Mouse (Mus musculus) liver, embryonic 11.5 days (tissue): ENCODE results near the gene Yod1. TPM values are rescaled to one million over a fixed set of nuclear protein-coding genes. Genes with fewer than 3 reads are reported as not detected.

Source experiments
- ATAC-seq: fragments of 200-750 bp; cut with Nextera tagmentation; replicated peaks from 2 replicates; pipeline ENCODE4 v1.8.0; 2017; ENCODE audit warnings: moderate number of reproducible peaks, mild to moderate bottlenecking, moderate TSS enrichment, moderate library complexity; ENCODE audit not compliant: low FRiP score
- DNase-seq: peaks from one replicate; pipeline ENCODE4 v3.0.0-alpha.2; 2017; ENCODE audit warnings: low spot score
- H3K27ac ChIP-seq: fragments of 300-500 bp; sonication (generic); 2 replicates; pipeline ENCODE4 v1.5.1; 2014; ENCODE audit warnings: mild to moderate bottlenecking, low read depth, low read length, control low read depth
- H3K27me3 ChIP-seq: fragments of 300-500 bp; sonication (generic); replicated peaks from 2 replicates; pipeline ENCODE4 v1.6.1; 2014; ENCODE audit warnings: low read length, mixed read lengths; ENCODE audit not compliant: control insufficient read depth, insufficient read depth
- H3K36me3 ChIP-seq: fragments of 300-500 bp; sonication (generic); 2 replicates; pipeline ENCODE4 v1.6.1; 2014; ENCODE audit warnings: mild to moderate bottlenecking, low read length, moderate library complexity, mixed read lengths; ENCODE audit not compliant: control insufficient read depth, insufficient read depth
- H3K4me1 ChIP-seq: fragments of 300-500 bp; sonication (generic); replicated peaks from 2 replicates; pipeline ENCODE4 v1.6.1; 2014; ENCODE audit warnings: low read length, mixed read lengths; ENCODE audit not compliant: control insufficient read depth, insufficient read depth
- H3K4me2 ChIP-seq: fragments of 300-500 bp; sonication (generic); 2 replicates; pipeline ENCODE4 v1.6.1; 2014; ENCODE audit warnings: mild to moderate bottlenecking, control low read depth, moderate library complexity
- H3K4me3 ChIP-seq: fragments of 300-500 bp; sonication (generic); 2 replicates; pipeline ENCODE4 v1.5.1; 2014; ENCODE audit warnings: low read depth, low read length, control low read depth
- H3K9ac ChIP-seq: fragments of 300-500 bp; sonication (generic); 2 replicates; pipeline ENCODE4 v1.6.1; 2014; ENCODE audit warnings: low read depth, low read length, control low read depth
- H3K9me3 ChIP-seq: fragments of 300-500 bp; sonication (generic); 2 replicates; pipeline ENCODE4 v1.6.1; 2016; ENCODE audit warnings: low read length, inconsistent platforms, mixed read lengths; ENCODE audit not compliant: control insufficient read depth
- WGBS: fragments of 180-500 bp; shearing (Covaris S2); extraction: QIAGEN DNeasy Blood & Tissue Kit; methylation state at CpG from one replicate; pipeline ENCODE4 v1.1.7; 2014; 5-methylcytosine and 5-hydroxymethylcytosine counted together
- polyA plus RNA-seq: library from polyadenylated mRNA; unstranded; fragments of >200 nt; fragmentation: Nextera tagmentation; extraction: Ambion mirVana; gene quantifications from 2 replicates; pipeline ENCODE4 v1.2.1, GENCODE M21; 2014

Gene Yod1
- polyA plus RNA-seq, 1 experiment from 2014 or later, result 26.6 TPM

- no peaks in the 10 kb centered on the region for H3K27me3 ChIP-seq
- WGBS, result 40% methylated on average over 1 of the region's 1 CpGs
- no peak for ATAC-seq
- no peak overlapping the region for H3K27ac ChIP-seq
- peaks cover 15% of the 10 kb centered on the region for H3K4me1 ChIP-seq
- H3K9me3 ChIP-seq, result no peaks in the 10 kb centered on the region
- no peak for DNase-seq
- no peak overlapping the region for H3K4me3 ChIP-seq
- H3K9ac ChIP-seq, result no peak overlapping the region
- H3K36me3 ChIP-seq, result no peaks in the 10 kb centered on the region
- no peak overlapping the region for H3K4me2 ChIP-seq
Observed at GRCm38 (mm10) chr1:130728070-130728469, 10.9 kb downstream of the Yod1 start.

GRCm38 (mm10) chr1:130728708-130729107, 11.6 kb downstream of the Yod1 start:
- no peak overlapping the region for H3K4me3 ChIP-seq
- no peak for ATAC-seq
- H3K4me2 ChIP-seq, result no peak overlapping the region
- 86% methylated on average over 3 of the region's 3 CpGs for whole genome bisulfite sequencing
- H3K9me3 ChIP-seq, result no peaks in the 10 kb centered on the region
- peaks cover 20% of the 10 kb centered on the region for H3K4me1 ChIP-seq
- DNase-seq, result no peak
- H3K27me3 ChIP-seq, result no peaks in the 10 kb centered on the region
- H3K9ac ChIP-seq, result no peak overlapping the region
- H3K27ac ChIP-seq, result no peak overlapping the region
- no peaks in the 10 kb centered on the region for H3K36me3 ChIP-seq

- ATAC-seq (no peak), DNase-seq (no peak)
- Histone ChIP-seq H3K9me3 (no peaks in the 10 kb centered on the region), H3K4me2 (no peak within 1 kb of the TSS), H3K9ac (no peak within 1 kb of the TSS), H3K36me3 (no peaks in the 10 kb centered on the region), H3K4me1 (peaks cover 25% of the 10 kb centered on the region), H3K27ac (no peak within 1 kb of the TSS), H3K27me3 (no peaks in the 10 kb centered on the region), H3K4me3 (no peak within 1 kb of the TSS)
- WGBS, result 77% methylated on average over 2 of the region's 2 CpGs
Observed at GRCm38 (mm10) chr1:130729153-130729552, 12.0 kb downstream of the Yod1 start, which contains the start of gene Pfkfb2. TSS of gene Pfkfb2 (minus strand) at chr1:130729253.

- WGBS, result 11% methylated on average over 10 of the region's 10 CpGs
- Histone ChIP-seq H3K9me3 (no peaks in the 10 kb centered on the region), H3K9ac (peak within 1 kb of the TSS; percentile 53), H3K4me2 (peak within 1 kb of the TSS; percentile 74), H3K4me3 (peak within 1 kb of the TSS; percentile 49), H3K27me3 (no peaks in the 10 kb centered on the region), H3K4me1 (peaks cover 37% of the 10 kb centered on the region), H3K36me3 (no peaks in the 10 kb centered on the region), H3K27ac (peak within 1 kb of the TSS; percentile 58)
- DNase-seq (peak; percentile 53), ATAC-seq (peak; percentile 94)
Observed at GRCm38 (mm10) chr1:130731741-130732337, 14.7 kb downstream of the Yod1 start, which contains the start of gene AA986860. TSS of gene AA986860 (plus strand) at chr1:130731976.

GRCm38 (mm10) chr1:130732706-130733658, 15.9 kb downstream of the Yod1 start:
- Histone ChIP-seq H3K36me3 (no peaks in the 10 kb centered on the region), H3K27ac (peak overlapping the region; percentile 61), H3K9ac (peak overlapping the region; percentile 43), H3K4me1 (peaks cover 45% of the 10 kb centered on the region), H3K4me3 (peak overlapping the region; percentile 49), H3K9me3 (no peaks in the 10 kb centered on the region), H3K27me3 (no peaks in the 10 kb centered on the region), H3K4me2 (peak overlapping the region; percentile 74)
- 66% methylated on average over 13 of the region's 13 CpGs for WGBS
- DNase-seq, result no peak
- peak; percentile 48 for ATAC-seq

GRCm38 (mm10) chr1:130733671-130734070, 16.5 kb downstream of the Yod1 start:
- H3K27me3 ChIP-seq, result no peaks in the 10 kb centered on the region
- WGBS, result 82% methylated on average over 4 of the region's 4 CpGs
- ATAC-seq, result no peak
- peak overlapping the region; percentile 49 for H3K4me3 ChIP-seq
- DNase-seq, result no peak
- no peaks in the 10 kb centered on the region for H3K36me3 ChIP-seq
- H3K27ac ChIP-seq, result peak overlapping the region; percentile 61; the same call in 1 of the 2 replicates
- peak overlapping the region; percentile 74 for H3K4me2 ChIP-seq
- no peaks in the 10 kb centered on the region for H3K9me3 ChIP-seq
- no peak overlapping the region for H3K9ac ChIP-seq
- H3K4me1 ChIP-seq, result peaks cover 51% of the 10 kb centered on the region

- Histone ChIP-seq H3K9ac (no peak overlapping the region), H3K27ac (no peak overlapping the region), H3K36me3 (no peaks in the 10 kb centered on the region), H3K4me3 (no peak overlapping the region), H3K27me3 (no peaks in the 10 kb centered on the region), H3K9me3 (no peaks in the 10 kb centered on the region), H3K4me1 (peaks cover 58% of the 10 kb centered on the region), H3K4me2 (0 out of 2 replicates have a peak overlapping the region, but pooled peaks have one; percentile 74)
- WGBS, result 74% methylated on average over 5 of the region's 5 CpGs
- DNase-seq (no peak), ATAC-seq (no peak)
Observed at GRCm38 (mm10) chr1:130734452-130734851, 17.3 kb downstream of the Yod1 start.

- DNase-seq, result no peak
- no peak overlapping the region for H3K4me3 ChIP-seq
- no peak overlapping the region for H3K4me2 ChIP-seq
- no peak for ATAC-seq
- H3K4me1 ChIP-seq, result peaks cover 61% of the 10 kb centered on the region
- H3K27ac ChIP-seq, result no peak overlapping the region
- 79% methylated on average over 8 of the region's 8 CpGs for whole genome bisulfite sequencing
- H3K9ac ChIP-seq, result no peak overlapping the region
- no peaks in the 10 kb centered on the region for H3K9me3 ChIP-seq
- no peaks in the 10 kb centered on the region for H3K36me3 ChIP-seq
- no peaks in the 10 kb centered on the region for H3K27me3 ChIP-seq
Observed at GRCm38 (mm10) chr1:130734852-130735251, 17.7 kb downstream of the Yod1 start.
